Mouse (Mus musculus) retina, postnatal 7 days (tissue): ENCODE measurements around the gene Ap1g1.
"Not testable (repeated sequence)": the region's sequence is repeated elsewhere in the genome, so short reads cannot be mapped to it uniquely, and the experiment has no call there.

Experiments
- DNase-seq: peaks from one replicate; pipeline ENCODE4 v3.0.0-alpha.2; 2012; ENCODE audit warnings: low read depth, low spot score

Ap1g1 gene

DNA sequence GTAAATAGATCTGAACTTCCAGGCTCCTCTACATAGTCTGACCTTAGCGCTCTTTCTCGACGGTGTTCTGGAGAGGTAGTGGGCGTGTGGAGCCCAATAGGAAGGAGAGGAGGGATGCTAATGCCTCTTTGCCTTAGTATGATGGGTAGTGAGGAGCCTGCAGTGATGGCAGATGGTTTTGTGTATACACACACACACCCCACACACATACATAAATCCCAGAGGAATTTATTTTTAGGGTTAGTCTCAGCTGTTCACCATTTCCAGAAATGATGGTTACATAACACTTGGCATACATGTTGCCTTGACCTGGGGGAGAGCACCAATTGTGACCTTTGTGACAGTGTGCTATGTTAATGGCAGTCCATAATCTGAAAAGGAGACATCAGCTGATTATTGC, 87.2 kb downstream of the Ap1g1 start:
- no peak for DNase-seq

DNA sequence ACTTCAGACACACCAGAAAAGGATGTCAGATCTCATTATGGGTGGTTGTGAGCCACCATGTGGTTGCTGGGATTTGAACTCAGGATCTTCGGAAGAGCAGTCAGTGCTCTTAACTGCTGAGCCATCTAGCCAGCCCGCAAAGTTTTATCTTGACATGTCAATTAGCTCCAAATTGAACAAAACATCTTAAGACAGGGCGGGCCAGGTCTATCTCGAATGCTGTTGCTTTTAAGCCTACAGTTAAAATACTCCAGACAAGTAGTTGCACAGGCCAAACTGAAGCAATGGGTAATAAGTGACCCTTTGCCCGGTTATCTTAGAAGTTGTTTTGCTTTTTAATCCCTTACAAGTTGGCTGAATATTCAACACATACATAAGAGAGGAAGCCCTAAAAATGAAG, 88.3 kb downstream of the Ap1g1 start:
- no peak for DNase-seq

DNA sequence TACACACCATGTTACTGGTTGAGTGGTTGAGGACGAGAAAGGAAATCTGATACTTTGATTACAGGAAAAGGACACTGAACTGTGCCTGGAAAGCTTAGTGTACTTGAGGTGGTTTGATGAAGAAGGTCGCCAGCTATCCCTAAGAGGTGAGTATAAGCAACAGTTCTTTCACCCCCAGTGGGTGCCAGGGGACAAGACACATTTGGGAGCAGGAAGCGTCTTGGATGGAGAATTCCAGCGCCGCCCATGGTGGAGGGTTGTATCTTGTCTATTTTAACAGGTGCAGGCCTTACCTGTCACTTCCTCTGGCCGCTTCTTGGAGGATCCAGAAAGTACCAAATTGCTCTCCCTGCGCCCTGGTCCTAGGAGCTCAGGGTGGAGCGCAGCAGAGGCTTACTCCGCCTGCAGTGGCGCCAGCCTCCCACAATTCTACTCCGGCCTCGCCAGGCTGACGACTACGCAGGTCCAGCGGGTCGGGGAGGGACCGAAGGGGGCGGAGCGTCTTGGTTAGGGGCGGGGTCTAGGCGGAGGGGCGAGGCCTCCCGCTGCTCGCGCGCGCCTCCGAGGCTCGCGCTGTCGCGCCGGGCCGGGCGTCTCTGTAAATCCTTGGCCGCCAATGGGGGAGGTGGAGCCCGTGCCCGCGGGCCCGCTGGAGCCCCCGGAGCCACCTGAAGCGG, 89.8 kb downstream of the Ap1g1 start, which contains the start of gene Phlpp2:
TSS of gene Phlpp2 (plus strand) at position 540 of the 677 bp plus-strand sequence.
- peak; percentile 92 for DNase-seq

DNA sequence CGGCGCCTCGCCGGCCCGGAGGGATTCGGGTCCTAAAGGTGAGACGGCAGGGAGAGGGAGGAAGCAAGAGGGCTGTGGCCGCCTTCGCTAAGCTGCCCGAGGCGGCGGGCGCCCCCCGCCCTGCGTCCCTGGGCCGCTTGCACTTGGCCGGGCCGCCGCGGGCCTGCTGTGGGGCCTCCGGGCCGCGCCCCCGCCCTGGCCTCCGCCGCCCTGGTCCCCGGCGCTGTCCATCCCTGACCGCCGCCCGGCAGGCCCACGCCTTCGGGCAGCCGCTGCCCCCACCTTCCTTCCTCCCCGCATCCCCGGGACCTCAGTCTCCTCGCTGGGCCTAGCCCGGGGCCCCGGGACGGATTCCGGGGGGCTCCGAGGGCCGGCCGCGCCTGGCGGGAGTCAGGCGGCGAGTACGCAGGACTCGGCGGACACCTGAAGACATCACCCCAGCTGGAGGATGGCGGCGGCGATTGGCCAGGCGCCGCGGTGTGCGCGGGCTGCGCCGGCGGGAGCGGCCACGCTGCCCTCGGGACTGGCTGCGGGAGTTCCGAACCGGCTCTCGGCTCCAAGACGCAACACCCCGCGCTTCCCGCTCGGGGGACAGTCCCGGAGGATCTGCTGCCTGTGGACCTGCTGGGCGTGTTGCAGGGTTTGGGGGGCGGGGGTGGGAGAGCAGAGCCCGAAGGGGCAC, 90.5 kb downstream of the Ap1g1 start:
- DNase-seq = peak; percentile 25

DNA sequence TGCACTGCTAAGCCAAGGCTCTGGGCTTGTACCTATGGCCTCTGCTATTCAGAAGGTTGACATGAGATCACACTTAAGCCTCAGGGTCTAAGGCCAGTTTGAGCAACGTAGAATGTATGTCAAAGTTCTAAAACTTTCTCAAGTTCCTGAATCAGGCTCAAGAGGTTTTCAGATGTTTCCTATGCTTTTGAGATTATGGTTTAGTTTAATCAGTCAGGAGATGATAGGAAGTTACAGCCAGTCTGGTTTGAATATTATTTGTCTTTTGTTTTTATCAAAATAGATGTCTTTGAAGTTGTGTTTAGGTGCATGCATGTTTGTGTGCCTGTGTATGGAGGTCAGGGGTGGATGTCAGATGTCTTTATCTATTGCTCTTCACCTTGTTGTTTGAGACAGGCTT, 92.7 kb downstream of the Ap1g1 start:
- DNase-seq = no peak

DNA sequence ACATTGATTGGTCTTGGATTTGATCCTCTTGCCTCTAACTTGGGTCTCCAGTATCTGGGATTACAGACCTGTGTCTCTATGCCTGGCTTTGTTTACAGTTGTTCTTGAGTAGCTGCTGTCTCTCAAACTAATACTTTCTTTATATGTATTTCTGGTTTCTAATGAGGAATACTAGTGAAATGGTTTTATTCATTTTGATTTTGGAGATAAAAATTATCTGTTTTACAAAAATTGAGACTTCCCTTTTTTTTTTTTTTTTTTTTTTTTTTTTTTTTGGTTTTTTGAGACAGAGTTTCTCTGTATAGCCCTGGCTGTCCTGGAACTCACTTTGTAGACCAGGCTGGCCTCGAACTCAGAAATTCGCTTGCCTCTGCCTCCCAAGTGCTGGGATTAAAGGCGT, 95.4 kb downstream of the Ap1g1 start:
- not testable (repeated sequence) for DNase-seq

DNA sequence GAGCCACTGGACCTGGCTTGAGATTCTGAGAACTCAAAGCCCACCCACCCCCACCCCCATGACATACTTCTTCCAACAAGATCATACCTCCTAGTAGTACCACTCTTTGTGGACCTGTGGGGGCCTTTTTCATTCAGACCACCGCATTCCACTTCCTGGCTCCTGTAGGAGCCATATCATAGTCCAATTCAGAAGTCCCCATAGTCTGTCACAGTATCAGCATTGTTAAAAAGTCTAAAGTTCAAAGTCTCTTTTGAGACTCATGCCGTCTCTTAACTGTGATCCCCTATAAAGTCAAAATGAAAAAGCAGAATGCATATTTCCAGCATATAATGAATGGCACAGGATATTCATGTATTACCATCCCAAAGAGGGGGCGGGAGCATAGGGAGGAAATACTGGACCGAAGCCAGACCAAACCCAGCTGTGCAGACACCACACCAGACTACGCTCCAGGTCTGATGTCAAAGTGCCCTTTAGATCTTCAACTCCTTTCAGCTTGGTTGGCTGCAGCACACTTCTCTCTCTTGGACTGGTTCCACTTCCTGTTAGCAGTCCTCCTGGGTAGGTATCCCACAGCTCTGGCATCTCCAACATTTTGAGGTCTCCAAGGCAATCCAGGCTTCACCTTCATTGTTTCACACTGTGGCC, 101.8 kb downstream of the Ap1g1 start:
- no peak for DNase-seq

DNA sequence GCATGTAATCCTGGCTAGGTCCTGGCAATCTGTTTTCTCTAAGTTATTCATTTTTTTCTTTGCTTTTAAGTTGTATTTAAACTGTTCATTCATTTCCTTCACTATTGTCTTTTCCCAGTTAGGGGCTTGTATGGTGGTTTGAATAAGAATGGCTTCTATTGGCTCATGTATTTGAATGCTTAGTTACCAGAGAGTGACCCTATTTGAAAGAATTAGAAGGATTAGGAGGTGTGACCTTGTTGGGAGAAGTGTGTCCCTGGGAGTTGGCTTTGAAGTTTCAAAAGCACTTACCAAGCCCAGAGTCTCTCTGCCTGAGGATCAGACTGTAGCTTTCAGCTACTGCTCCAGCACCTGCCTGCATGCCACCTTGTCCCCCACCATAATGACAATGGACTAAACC, 106.9 kb downstream of the Ap1g1 start:
- no peak for DNase-seq

DNA sequence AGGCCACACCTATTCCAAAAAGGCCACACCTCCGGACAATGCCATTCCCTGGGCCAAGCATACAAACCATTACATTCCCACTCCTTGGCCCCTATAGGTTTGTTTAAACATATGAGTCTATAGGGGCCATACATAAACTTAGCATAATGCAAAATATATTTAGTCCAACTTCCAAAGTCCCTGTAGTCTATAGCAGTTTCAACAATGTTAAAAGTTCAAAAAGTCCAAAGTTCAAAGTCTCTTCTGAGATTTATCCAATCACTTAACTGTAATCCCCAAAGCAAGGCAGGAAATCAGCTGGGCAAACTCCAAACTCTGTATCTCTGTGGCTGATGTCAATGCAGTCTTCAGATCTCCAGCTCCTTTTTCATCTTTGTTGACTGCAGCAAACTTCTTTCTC, 110.9 kb downstream of the Ap1g1 start:
- no peak for DNase-seq

DNA sequence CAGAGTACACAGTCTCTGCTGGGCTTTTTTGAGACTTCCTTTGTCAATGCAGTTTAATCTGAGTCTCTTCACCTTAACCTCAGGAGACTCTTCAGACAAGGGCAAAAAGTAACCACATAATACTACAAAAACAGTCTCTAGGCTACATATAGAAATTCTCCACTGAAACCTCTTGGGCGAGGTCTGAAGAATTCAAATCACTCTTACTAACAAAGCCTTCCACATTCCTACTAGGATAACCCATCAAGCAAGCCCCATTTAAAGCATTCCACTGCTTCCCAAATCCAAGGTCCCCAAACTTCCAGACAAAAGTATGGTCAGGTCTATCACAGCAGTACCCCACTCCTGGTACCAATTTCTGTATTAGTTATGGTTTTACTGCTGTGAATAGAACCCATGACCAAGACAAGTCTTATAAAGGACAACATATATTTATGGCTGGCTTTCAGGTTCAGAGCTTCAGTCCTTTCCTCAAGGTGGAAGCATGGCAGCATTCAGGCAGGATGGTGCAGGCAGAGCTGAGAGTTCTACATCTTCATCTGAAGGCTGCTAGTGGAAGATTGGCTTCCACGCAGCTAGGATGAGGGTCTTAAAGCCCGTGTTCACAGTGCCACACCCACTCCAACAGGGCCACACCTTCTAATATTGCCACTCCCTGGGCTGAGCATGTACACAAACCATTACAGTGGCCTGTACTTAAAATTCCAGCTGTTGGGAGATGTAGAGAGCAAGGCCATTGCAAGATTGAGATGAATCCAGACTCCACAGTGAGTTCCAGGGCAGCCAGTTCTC, 112.6 kb downstream of the Ap1g1 start:
- no peak for DNase-seq

DNA sequence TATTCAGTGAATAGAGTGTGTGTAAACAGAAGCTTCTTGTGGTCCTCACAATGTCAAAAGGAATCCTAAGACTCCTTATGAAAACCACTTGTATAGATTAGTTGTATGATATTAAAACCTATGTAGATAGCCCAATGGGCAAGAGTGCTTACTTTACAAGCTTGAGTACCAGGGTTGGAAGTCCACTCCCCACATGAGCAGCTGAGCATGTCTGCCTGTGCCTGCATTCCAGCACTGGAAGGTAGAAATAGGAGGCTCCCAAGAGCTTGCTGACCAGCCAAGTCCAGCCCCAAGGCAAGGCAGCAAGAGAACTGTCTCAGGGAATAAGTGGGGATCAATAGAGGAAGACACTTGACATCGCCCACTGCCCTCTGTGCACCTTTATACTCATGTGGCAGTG, 116.3 kb downstream of the Ap1g1 start:
- no peak for DNase-seq

DNA sequence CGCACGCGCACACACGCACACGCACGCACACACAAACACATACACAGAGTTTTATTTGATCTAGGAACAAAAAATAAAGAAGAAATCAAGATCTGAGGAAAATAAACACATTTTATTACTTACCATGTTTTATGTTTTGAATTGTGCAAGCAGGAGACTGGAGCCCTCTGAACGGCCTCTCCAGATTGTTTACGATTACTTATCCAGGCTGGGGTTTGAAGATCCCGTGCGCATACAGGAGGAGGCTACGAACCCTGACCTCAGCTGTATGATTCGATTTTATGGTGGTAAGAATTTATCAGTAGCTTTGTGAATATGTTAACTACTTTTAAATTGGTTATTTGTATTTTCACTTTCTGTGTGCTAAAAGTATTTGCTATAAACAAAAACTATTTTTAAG, 117.0 kb downstream of the Ap1g1 start:
- no peak for DNase-seq

DNA sequence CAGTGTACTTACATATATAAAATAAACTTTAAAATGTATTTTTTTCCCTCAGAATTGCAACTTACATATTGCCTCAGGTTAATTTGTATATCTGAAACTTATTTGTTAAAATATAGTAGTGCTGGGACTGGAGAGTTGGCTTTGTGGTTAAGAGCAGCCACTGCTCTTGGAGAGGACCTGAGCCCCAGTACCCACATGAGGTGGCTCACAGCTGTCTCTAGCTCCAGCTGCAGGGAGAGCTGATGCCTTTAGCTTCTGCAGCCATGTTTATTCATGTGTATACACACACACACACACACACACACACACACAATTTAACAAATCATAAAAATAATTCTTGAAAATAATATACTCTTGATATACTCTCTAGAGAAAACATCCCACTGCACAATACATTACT, 124.0 kb downstream of the Ap1g1 start:
- DNase-seq = no peak

DNA sequence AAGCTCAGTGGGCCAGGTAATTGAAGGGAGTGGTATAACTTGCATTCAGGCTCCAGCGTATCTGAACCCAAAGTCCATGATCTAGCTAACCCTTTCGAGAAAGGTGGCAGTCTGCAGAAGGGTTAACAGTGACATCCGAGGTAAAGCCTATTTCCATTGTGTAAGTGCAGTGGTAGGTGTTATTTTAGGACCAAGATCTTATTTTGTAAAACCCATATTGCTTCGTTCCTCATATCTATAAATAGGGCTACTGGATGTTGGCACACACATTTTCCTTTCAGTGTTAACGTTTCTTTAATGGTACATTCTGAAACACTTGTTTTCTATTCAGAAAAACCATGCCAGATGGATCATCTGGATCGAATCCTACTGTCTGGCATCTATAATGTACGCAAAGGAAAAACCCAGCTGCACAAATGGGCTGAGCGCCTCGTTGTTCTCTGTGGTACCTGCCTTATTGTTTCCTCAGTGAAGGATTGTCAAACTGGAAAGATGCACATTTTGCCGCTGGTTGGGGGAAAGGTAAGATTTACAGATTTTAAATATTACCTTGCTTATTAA, 125.6 kb downstream of the Ap1g1 start:
- no peak for DNase-seq

DNA sequence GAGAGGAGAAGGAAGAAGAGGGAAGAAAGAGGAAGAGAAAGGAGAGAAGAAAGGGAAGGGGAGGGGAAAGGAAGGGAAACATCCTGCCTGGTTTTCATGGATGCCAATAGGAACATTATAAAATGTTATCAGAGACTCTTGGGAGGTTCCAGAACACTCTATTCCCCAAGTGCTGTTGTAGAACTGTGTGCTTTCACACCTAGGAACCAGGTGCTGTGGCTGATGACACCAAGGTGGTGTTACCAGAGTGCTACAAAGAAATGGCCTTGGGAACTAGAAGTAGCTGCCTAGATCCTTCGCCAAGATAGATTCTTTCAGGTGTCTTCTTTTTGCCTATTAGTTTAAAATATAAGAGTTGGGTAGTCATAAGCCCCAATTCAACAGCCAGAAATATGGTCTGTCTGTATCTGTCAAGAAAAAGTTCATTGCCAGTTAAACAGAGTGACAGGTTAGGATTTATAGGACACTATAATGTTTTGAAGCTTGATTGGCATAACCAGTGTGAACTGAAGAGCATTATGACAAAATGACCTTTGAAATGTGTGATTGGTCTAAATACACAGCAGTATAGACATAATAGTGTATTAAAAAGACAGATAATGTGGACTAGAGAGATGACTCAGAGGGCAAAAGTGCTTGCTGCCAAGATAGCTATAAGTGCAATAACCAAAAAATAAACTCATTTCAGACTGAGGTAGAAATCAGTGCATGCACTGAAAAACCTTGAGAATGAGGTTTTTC, 126.7 kb downstream of the Ap1g1 start:
- DNase-seq = no peak

DNA sequence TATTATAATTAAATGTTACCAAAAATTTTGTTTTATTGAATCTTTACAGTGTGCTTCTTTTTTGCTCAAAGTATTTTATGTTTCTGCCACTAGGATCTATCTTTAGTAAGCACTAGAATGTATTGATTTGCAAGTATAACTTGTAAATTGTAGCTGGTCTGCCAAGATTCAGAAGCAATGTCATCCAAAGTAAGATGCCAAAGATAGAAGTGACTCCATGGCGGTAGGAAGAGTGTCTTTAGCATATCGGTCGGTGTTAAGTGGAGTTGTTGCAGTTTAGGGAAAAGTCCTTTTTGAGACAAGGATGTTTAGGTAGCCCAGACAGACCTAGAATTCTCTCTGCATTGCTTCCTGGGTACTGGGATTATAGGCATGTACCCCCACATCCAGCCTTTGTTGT, 128.6 kb downstream of the Ap1g1 start:
- DNase-seq = no peak

DNA sequence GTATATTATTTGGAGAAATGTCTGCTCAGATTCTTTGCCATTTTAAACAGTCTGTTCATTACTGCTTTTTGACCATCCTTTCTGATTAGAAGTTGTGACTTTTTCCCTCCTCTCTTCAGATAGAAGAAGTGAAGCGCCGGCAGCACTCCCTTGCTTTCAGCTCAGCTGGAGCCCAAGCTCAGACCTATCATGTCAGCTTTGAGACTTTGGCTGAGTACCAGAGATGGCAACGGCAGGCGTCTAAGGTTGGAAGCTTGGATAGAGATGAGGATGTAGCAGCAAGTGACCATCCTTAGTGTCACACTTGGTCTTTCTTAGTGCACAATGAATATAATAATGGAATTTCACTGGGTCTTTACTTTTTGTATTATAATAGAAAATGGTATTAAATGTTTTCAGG, 129.0 kb downstream of the Ap1g1 start:
- DNase-seq = no peak
